Mouse (Mus musculus): ENCODE results near the gene Ly86. TPM values are rescaled to one million over a fixed set of nuclear protein-coding genes. Genes with fewer than 3 reads are reported as not detected.
A peak's percentile ranks its signal among the peaks of the same experiment; 100 is the strongest.

The Ly86 gene
- polyA plus RNA-seq, 1 experiment from 2014 or later = 6.7 TPM

GRCm38 (mm10) chr13:37429661-37430271 is 84.8 kb downstream of the Ly86 start:
- ATAC-seq = no peak
- H3K27me3 ChIP-seq (replicated peaks; ENCODE audit: control insufficient read depth, insufficient read depth, low read length) = no peaks in the 10 kb centered on the region
- 71% methylated on average over 8 of the region's 8 CpGs for WGBS
- H3K4me3 ChIP-seq (ENCODE audit: low read depth, low read length) = no peak overlapping the region
- no peak overlapping the region for H3K9ac ChIP-seq (ENCODE audit: low read depth, low read length)
- H3K36me3 ChIP-seq (ENCODE audit: control insufficient read depth, insufficient read depth) = no peaks in the 10 kb centered on the region; the same call in 1 of the 2 replicates
- peaks cover 2% of the 10 kb centered on the region; the same call in 1 of the 2 replicates for H3K4me1 ChIP-seq (replicated peaks; ENCODE audit: control insufficient read depth, insufficient read depth, low read length)
- no peaks in the 10 kb centered on the region for H3K9me3 ChIP-seq (ENCODE audit: control insufficient read depth)
- no peak overlapping the region for H3K27ac ChIP-seq (ENCODE audit: low read depth, low read length)
- H3K4me2 ChIP-seq (replicated peaks; ENCODE audit: low read depth) = no peak overlapping the region
- TF ChIP-seq CTCF (IDR thresholded peaks at IDR 0.05; ENCODE audit: low read depth) = no peak

- ATAC-seq = no peak
- no peak overlapping the region for H3K4me2 ChIP-seq (replicated peaks; ENCODE audit: low read depth)
These were observed 86.7 kb downstream of the Ly86 start for GRCm38 (mm10) chr13:37431707-37432106.

GRCm38 (mm10) chr13:37432653-37433052 is 87.6 kb downstream of the Ly86 start:
- Histone ChIP-seq H3K27ac (ENCODE audit: low read depth, low read length) (no peak overlapping the region), H3K9me3 (ENCODE audit: control insufficient read depth) (no peaks in the 10 kb centered on the region), H3K9ac (ENCODE audit: low read depth, low read length) (no peak overlapping the region), H3K27me3 (replicated peaks; ENCODE audit: control insufficient read depth, insufficient read depth, low read length) (no peaks in the 10 kb centered on the region), H3K36me3 (ENCODE audit: control insufficient read depth, insufficient read depth) (no peaks in the 10 kb centered on the region), H3K4me2 (replicated peaks; ENCODE audit: low read depth) (no peak overlapping the region), H3K4me3 (ENCODE audit: low read depth, low read length) (no peak overlapping the region), H3K4me1 (replicated peaks; ENCODE audit: control insufficient read depth, insufficient read depth, low read length) (no peaks in the 10 kb centered on the region; the same call in 1 of the 2 replicates)
- no peak for TF ChIP-seq CTCF (IDR thresholded peaks at IDR 0.05; ENCODE audit: low read depth)
- WGBS = 33% methylated on average over 4 of the region's 4 CpGs
- ATAC-seq = no peak

More at GRCm38 (mm10) chr13:37431707-37432106, 86.7 kb downstream of the Ly86 start:
- 94% methylated on average over 2 of the region's 2 CpGs for WGBS
- Histone ChIP-seq H3K27ac (ENCODE audit: low read depth, low read length) (no peak overlapping the region), H3K4me1 (replicated peaks; ENCODE audit: control insufficient read depth, insufficient read depth, low read length) (peaks cover 2% of the 10 kb centered on the region; the same call in 1 of the 2 replicates), H3K36me3 (ENCODE audit: control insufficient read depth, insufficient read depth) (no peaks in the 10 kb centered on the region), H3K9ac (ENCODE audit: low read depth, low read length) (no peak overlapping the region), H3K9me3 (ENCODE audit: control insufficient read depth) (no peaks in the 10 kb centered on the region), H3K4me3 (ENCODE audit: low read depth, low read length) (no peak overlapping the region), H3K27me3 (replicated peaks; ENCODE audit: control insufficient read depth, insufficient read depth, low read length) (no peaks in the 10 kb centered on the region)
- no peak for TF ChIP-seq CTCF (IDR thresholded peaks at IDR 0.05; ENCODE audit: low read depth)

GRCm38 (mm10) chr13:37433142-37433541 is 88.1 kb downstream of the Ly86 start:
- H3K4me2 ChIP-seq (replicated peaks; ENCODE audit: low read depth) = no peak overlapping the region
- no peak for TF ChIP-seq CTCF (IDR thresholded peaks at IDR 0.05; ENCODE audit: low read depth)
- no peaks in the 10 kb centered on the region; the same call in 1 of the 2 replicates for H3K4me1 ChIP-seq (replicated peaks; ENCODE audit: control insufficient read depth, insufficient read depth, low read length)
- H3K27me3 ChIP-seq (replicated peaks; ENCODE audit: control insufficient read depth, insufficient read depth, low read length) = no peaks in the 10 kb centered on the region
- WGBS = 43% methylated on average over 3 of the region's 3 CpGs
- no peaks in the 10 kb centered on the region for H3K36me3 ChIP-seq (ENCODE audit: control insufficient read depth, insufficient read depth)
- no peak overlapping the region for H3K27ac ChIP-seq (ENCODE audit: low read depth, low read length)
- no peak overlapping the region for H3K9ac ChIP-seq (ENCODE audit: low read depth, low read length)
- H3K4me3 ChIP-seq (ENCODE audit: low read depth, low read length) = no peak overlapping the region
- ATAC-seq = no peak
- no peaks in the 10 kb centered on the region for H3K9me3 ChIP-seq (ENCODE audit: control insufficient read depth)

- Histone ChIP-seq H3K9me3 (ENCODE audit: control insufficient read depth) (no peaks in the 10 kb centered on the region), H3K27me3 (replicated peaks; ENCODE audit: control insufficient read depth, insufficient read depth, low read length) (no peaks in the 10 kb centered on the region), H3K4me1 (replicated peaks; ENCODE audit: control insufficient read depth, insufficient read depth, low read length) (no peaks in the 10 kb centered on the region; the same call in 1 of the 2 replicates), H3K4me2 (replicated peaks; ENCODE audit: low read depth) (no peak overlapping the region; the same call in 1 of the 2 replicates), H3K36me3 (ENCODE audit: control insufficient read depth, insufficient read depth) (no peaks in the 10 kb centered on the region), H3K9ac (ENCODE audit: low read depth, low read length) (no peak overlapping the region), H3K27ac (ENCODE audit: low read depth, low read length) (no peak overlapping the region), H3K4me3 (ENCODE audit: low read depth, low read length) (no peak overlapping the region)
- WGBS = 9% methylated on average over 3 of the region's 3 CpGs
- no peak for TF ChIP-seq CTCF (IDR thresholded peaks at IDR 0.05; ENCODE audit: low read depth)
- no peak for ATAC-seq
These were observed 88.7 kb downstream of the Ly86 start for GRCm38 (mm10) chr13:37433730-37434129.

GRCm38 (mm10) chr13:37434137-37434772 is 89.2 kb downstream of the Ly86 start:
- peak; percentile 80 for TF ChIP-seq CTCF (IDR thresholded peaks at IDR 0.05; ENCODE audit: low read depth)
- Histone ChIP-seq H3K9ac (ENCODE audit: low read depth, low read length) (no peak overlapping the region), H3K4me2 (replicated peaks; ENCODE audit: low read depth) (peak overlapping the region; percentile 70), H3K36me3 (ENCODE audit: control insufficient read depth, insufficient read depth) (no peaks in the 10 kb centered on the region), H3K27ac (ENCODE audit: low read depth, low read length) (peak overlapping the region; percentile 62), H3K9me3 (ENCODE audit: control insufficient read depth) (no peaks in the 10 kb centered on the region), H3K27me3 (replicated peaks; ENCODE audit: control insufficient read depth, insufficient read depth, low read length) (no peaks in the 10 kb centered on the region), H3K4me3 (ENCODE audit: low read depth, low read length) (peak overlapping the region; percentile 47), H3K4me1 (replicated peaks; ENCODE audit: control insufficient read depth, insufficient read depth, low read length) (no peaks in the 10 kb centered on the region; the same call in 1 of the 2 replicates)
- WGBS = 2% methylated on average over 19 of the region's 19 CpGs
- peak; percentile 63 for ATAC-seq
